Mouse (Mus musculus) cortical plate, adult 2 months (tissue): ENCODE results near the gene Gm11985. TPM values are rescaled to one million over a fixed set of nuclear protein-coding genes. Genes with fewer than 3 reads are reported as not detected.

ENCODE experiments used
- H3K27ac ChIP-seq: fragments of 200-500 bp; 2 replicates; pipeline ENCODE4 v1.5.1; 2012; ENCODE audit warnings: low read length, control low read depth, inconsistent platforms; ENCODE audit not compliant: insufficient read depth
- H3K4me1 ChIP-seq: fragments of 200-500 bp; 2 replicates; pipeline ENCODE4 v1.6.1; 2011; ENCODE audit warnings: low read length; ENCODE audit not compliant: control insufficient read depth, insufficient read depth
- H3K4me3 ChIP-seq: fragments of 200-500 bp; 2 replicates; pipeline ENCODE4 v1.5.1; 2011; ENCODE audit warnings: mild to moderate bottlenecking, low read length, control low read depth; ENCODE audit not compliant: insufficient read depth
- CTCF ChIP-seq: fragments of 200-500 bp; IDR thresholded peaks from 2 replicates; pipeline ENCODE4 v1.5.1; 2011; ENCODE audit warnings: mild to moderate bottlenecking, control low read depth, low read length; ENCODE audit not compliant: insufficient read depth; ENCODE audit errors: extremely low read depth
- POLR2A ChIP-seq: fragments of 200-500 bp; IDR thresholded peaks from 2 replicates; pipeline ENCODE4 v1.6.1; 2011; ENCODE audit warnings: mild to moderate bottlenecking, low read length, control low read depth; ENCODE audit not compliant: insufficient read depth; ENCODE audit errors: extremely low read depth
- polyA plus RNA-seq: library from polyadenylated mRNA; depleted of rRNA; stranded (reverse); fragments of >200 nt; gene quantifications from 2 replicates; pipeline ENCODE4 v1.2.3, GENCODE M21; 2012

Gene Gm11985
- polyA plus RNA-seq, 1 experiment: not detected

DNA sequence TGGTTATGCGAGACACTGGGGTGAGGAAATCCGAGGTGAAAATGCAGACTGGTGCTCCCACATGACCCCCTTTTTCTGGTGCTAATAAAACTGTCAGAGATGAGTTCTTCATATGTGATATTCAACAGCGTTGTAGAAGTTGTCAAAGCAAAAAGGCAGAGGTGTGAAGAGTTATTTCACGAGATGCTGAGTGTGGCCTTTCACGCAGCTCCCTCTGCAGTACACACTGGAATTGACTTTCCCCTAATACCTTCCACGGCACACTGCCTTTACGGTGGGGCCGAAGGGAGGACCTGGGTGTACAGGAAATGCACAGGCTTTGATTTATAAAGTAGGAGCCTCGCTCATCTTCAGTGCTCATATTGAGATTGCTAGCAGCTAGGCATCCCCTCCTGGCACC lies 4.8 kb upstream of the Gm11985 start:
- no peak for TF ChIP-seq CTCF
- no peak for TF ChIP-seq POLR2A
- Histone ChIP-seq H3K4me1 (no peaks in the 10 kb centered on the region), H3K27ac (no peak overlapping the region), H3K4me3 (no peak overlapping the region)

- Histone ChIP-seq H3K4me3 (no peak overlapping the region), H3K4me1 (no peaks in the 10 kb centered on the region), H3K27ac (no peak overlapping the region)
- TF ChIP-seq POLR2A (no peak), CTCF (no peak)
Measured at GRCm38 (mm10) chr11:7192710-7193109, 4.3 kb upstream of the Gm11985 start.

DNA sequence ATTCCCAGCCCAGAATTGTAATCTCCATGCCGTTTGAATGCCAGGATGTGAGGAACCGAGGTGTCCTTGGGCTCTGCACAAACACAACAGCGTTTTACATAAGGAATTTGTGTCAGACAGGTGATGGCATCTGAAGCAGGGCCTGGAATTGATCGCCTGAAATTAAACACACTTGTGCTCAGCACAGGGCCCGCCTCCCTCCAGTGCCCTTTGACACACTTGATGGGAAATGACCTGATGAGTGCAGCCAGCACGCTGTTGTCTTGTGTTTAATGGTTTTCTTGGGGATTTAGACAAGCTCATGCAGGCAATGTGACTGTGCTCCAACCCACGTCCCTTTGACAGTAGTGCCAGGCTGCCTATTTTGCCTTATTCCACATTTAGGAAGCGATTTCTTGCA lies 897 bp downstream of the Gm11985 start:
- TF ChIP-seq CTCF (no peak), POLR2A (no peak)
- Histone ChIP-seq H3K4me3 (no peak overlapping the region), H3K27ac (no peak overlapping the region), H3K4me1 (no peaks in the 10 kb centered on the region)

GRCm38 (mm10) chr11:7184420-7184819 lies 3.9 kb downstream of the Gm11985 start:
- Histone ChIP-seq H3K4me3 (no peak overlapping the region), H3K4me1 (no peaks in the 10 kb centered on the region)
- TF ChIP-seq CTCF: no peak
- no peak for TF ChIP-seq POLR2A

GRCm38 (mm10) chr11:7182409-7183042 lies 5.8 kb downstream of the Gm11985 start:
- TF ChIP-seq POLR2A (no peak), CTCF (no peak)
- H3K4me3 ChIP-seq: no peak overlapping the region
- H3K27ac ChIP-seq: no peak overlapping the region

More at GRCm38 (mm10) chr11:7184420-7184819, 3.9 kb downstream of the Gm11985 start:
- no peak overlapping the region for H3K27ac ChIP-seq

DNA sequence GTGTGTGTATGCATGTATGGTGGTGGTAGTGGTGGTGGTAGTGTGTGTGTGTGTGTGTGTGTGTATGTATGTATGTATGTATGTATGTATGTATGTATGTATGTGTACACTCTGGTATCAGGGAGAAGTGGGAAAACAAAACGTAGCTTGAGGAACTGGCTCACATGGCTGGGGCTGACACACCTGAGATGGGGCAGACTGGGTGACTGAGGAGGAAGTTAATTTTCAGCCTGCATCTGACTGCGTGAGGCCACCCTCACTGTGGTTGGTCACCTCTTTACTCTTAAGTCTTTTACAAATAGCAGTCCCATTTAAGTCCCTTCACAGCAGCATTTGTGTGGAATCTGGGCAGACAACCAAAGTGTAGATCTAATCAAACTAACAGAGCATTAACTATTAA lies 9.1 kb downstream of the Gm11985 start:
- Histone ChIP-seq H3K4me1 (no peaks in the 10 kb centered on the region), H3K27ac (no peak overlapping the region), H3K4me3 (no peak overlapping the region)
- TF ChIP-seq POLR2A (no peak), CTCF (no peak)

More at GRCm38 (mm10) chr11:7182409-7183042, 5.8 kb downstream of the Gm11985 start:
- no peaks in the 10 kb centered on the region for H3K4me1 ChIP-seq

GRCm38 (mm10) chr11:7178724-7179123 lies 9.6 kb downstream of the Gm11985 start:
- no peak overlapping the region for H3K4me3 ChIP-seq
- no peak for TF ChIP-seq POLR2A
- TF ChIP-seq CTCF: no peak
- H3K27ac ChIP-seq: no peak overlapping the region
- no peaks in the 10 kb centered on the region for H3K4me1 ChIP-seq

- no peak for TF ChIP-seq CTCF
- no peak for TF ChIP-seq POLR2A
- no peak overlapping the region for H3K27ac ChIP-seq
- H3K4me1 ChIP-seq: no peaks in the 10 kb centered on the region
- H3K4me3 ChIP-seq: no peak overlapping the region
Measured at GRCm38 (mm10) chr11:7173664-7174063, 14.7 kb downstream of the Gm11985 start.

DNA sequence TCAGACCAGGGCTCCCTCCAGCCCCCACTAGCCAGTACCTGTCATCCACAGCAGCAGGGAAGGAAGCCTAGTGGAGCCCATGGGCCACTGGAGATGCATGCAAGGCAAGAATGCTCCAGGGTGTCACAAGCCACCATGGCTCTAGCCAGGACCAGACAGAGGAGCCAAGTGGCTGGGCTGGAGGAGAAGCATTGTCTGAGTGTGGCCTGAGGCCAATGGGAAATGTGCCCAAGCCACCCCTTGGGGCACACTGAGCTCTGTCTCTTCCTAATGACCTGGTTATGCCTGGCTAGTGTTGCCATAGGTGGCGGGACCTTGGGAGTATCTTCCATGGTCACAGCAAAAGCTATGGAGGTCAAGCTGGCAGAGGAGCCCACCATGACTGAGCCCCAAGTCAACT lies 18.7 kb downstream of the Gm11985 start:
- no peak overlapping the region for H3K4me3 ChIP-seq
- H3K27ac ChIP-seq: no peak overlapping the region
- TF ChIP-seq POLR2A (no peak), CTCF (no peak)
- H3K4me1 ChIP-seq: no peaks in the 10 kb centered on the region

GRCm38 (mm10) chr11:7164416-7164815 lies 24.0 kb downstream of the Gm11985 start:
- TF ChIP-seq CTCF: no peak
- TF ChIP-seq POLR2A: no peak
- Histone ChIP-seq H3K4me1 (no peaks in the 10 kb centered on the region), H3K4me3 (no peak overlapping the region), H3K27ac (no peak overlapping the region)
